Mouse (Mus musculus): ENCODE measurements around the gene Gm10799.

DNA sequence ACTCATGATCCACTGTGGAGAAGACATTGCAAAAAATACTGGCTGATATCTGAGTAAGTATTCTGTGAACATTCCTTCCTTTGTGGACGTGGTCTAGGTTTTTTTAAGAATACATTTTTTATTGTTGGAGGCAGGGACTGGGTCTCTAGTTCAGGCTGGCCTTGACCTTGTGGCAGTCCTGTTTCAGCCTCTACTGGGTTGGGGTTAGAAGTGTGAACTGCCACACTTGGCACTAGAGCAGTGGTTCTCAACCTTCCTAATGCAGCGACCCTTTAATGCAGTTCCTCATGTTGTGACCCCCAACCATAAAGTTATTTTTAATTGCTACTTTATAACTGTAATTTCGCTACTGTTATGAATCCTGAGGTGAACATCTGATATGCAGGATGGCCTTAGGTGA, 38.0 kb downstream of the Gm10799 start:
- TF ChIP-seq POLR2A (IDR thresholded peaks at IDR 0.05; ENCODE audit: insufficient read depth, low read depth, low read length) = no peak
- TF ChIP-seq EP300 (IDR thresholded peaks at IDR 0.05; ENCODE audit: insufficient read depth, low read depth, low read length) = no peak
- no peak for TF ChIP-seq CTCF (IDR thresholded peaks at IDR 0.05)
